Mouse (Mus musculus) midbrain, embryonic 12.5 days (tissue): ENCODE data around the gene Nck2. TPM values are rescaled to one million over a fixed set of nuclear protein-coding genes. Genes with fewer than 3 reads are reported as not detected.

Experiments used
- ATAC-seq: fragments of 200-750 bp; cut with Nextera tagmentation; 2 replicates; pipeline ENCODE4 v1.8.0; 2017; ENCODE audit warnings: low read depth, moderate TSS enrichment, moderate library complexity; ENCODE audit not compliant: low FRiP score
- H3K27ac ChIP-seq: fragments of 300-500 bp; sonication (generic); replicated peaks from 2 replicates; pipeline ENCODE4 v1.5.1; 2016; ENCODE audit warnings: mild to moderate bottlenecking
- H3K27me3 ChIP-seq: fragments of 300-500 bp; sonication (generic); 2 replicates; pipeline ENCODE4 v1.6.1; 2016; ENCODE audit warnings: mild to moderate bottlenecking
- H3K36me3 ChIP-seq: fragments of 300-500 bp; sonication (generic); 2 replicates; pipeline ENCODE4 v1.6.1; 2016
- H3K4me1 ChIP-seq: fragments of 300-500 bp; sonication (generic); 2 replicates; pipeline ENCODE4 v1.6.1; 2016
- H3K4me2 ChIP-seq: fragments of 300-500 bp; sonication (generic); replicated peaks from 2 replicates; pipeline ENCODE4 v1.6.1; 2016; ENCODE audit warnings: mild to moderate bottlenecking, moderate library complexity
- H3K4me3 ChIP-seq: fragments of 300-500 bp; sonication (generic); 2 replicates; pipeline ENCODE4 v1.5.1; 2016; ENCODE audit warnings: mild to moderate bottlenecking
- H3K9ac ChIP-seq: fragments of 300-500 bp; sonication (generic); replicated peaks from 2 replicates; pipeline ENCODE4 v1.6.1; 2016; ENCODE audit warnings: mild to moderate bottlenecking, moderate library complexity
- H3K9me3 ChIP-seq: fragments of 300-500 bp; sonication (generic); 2 replicates; pipeline ENCODE4 v1.6.1; 2016; ENCODE audit warnings: mild to moderate bottlenecking
- WGBS: fragments of 180-500 bp; shearing (Covaris S2); methylation state at CpG from one replicate; pipeline ENCODE4 v1.1.7; 2016; 5-methylcytosine and 5-hydroxymethylcytosine counted together
- polyA plus RNA-seq: library from polyadenylated mRNA; unstranded; fragments of >200 nt; fragmentation: Nextera tagmentation; extraction: Ambion mirVana; gene quantifications from 2 replicates; pipeline ENCODE4 v1.2.1, GENCODE M21; 2016

Nck2 gene
- polyA plus RNA-seq, 1 experiment from 2014 or later: 41.8 TPM

GRCm38 (mm10) chr1:43462666-43463065, 18.3 kb downstream of the Nck2 start:
- Histone ChIP-seq H3K27me3 (no peaks in the 10 kb centered on the region), H3K9me3 (no peaks in the 10 kb centered on the region), H3K4me2 (no peak overlapping the region), H3K4me1 (peaks cover 5% of the 10 kb centered on the region), H3K4me3 (no peak overlapping the region), H3K9ac (no peak overlapping the region), H3K27ac (no peak overlapping the region), H3K36me3 (no peaks in the 10 kb centered on the region)
- WGBS: 69% methylated on average over 4 of the region's 4 CpGs
- no peak for ATAC-seq

GRCm38 (mm10) chr1:43463941-43464682, 19.7 kb downstream of the Nck2 start:
- 91% methylated on average over 11 of the region's 11 CpGs for WGBS
- Histone ChIP-seq H3K9me3 (no peaks in the 10 kb centered on the region), H3K4me1 (peaks cover 9% of the 10 kb centered on the region; the same call in 1 of the 2 replicates), H3K9ac (no peak overlapping the region), H3K27ac (no peak overlapping the region), H3K36me3 (no peaks in the 10 kb centered on the region), H3K27me3 (no peaks in the 10 kb centered on the region), H3K4me2 (no peak overlapping the region), H3K4me3 (no peak overlapping the region)
- ATAC-seq: no peak

- 0 out of 2 replicates have a peak, but pooled peaks cover 6% of the 10 kb centered on the region for H3K4me1 ChIP-seq
- no peaks in the 10 kb centered on the region for H3K36me3 ChIP-seq
- no peak overlapping the region for H3K4me2 ChIP-seq
- H3K9me3 ChIP-seq: no peaks in the 10 kb centered on the region
- no peak overlapping the region for H3K9ac ChIP-seq
- H3K27me3 ChIP-seq: no peaks in the 10 kb centered on the region
- H3K27ac ChIP-seq: no peak overlapping the region
- no peak for ATAC-seq
- no peak overlapping the region for H3K4me3 ChIP-seq
Measured at GRCm38 (mm10) chr1:43464976-43465375, 20.6 kb downstream of the Nck2 start.

- Histone ChIP-seq H3K27me3 (no peaks in the 10 kb centered on the region), H3K27ac (no peak overlapping the region), H3K4me1 (0 out of 2 replicates have a peak, but pooled peaks cover 6% of the 10 kb centered on the region), H3K9me3 (no peaks in the 10 kb centered on the region), H3K36me3 (no peaks in the 10 kb centered on the region), H3K4me3 (no peak overlapping the region), H3K9ac (no peak overlapping the region), H3K4me2 (no peak overlapping the region)
- no peak for ATAC-seq
- WGBS: 88% methylated on average over 9 of the region's 9 CpGs
Measured at GRCm38 (mm10) chr1:43465957-43466624, 21.7 kb downstream of the Nck2 start.

DNA sequence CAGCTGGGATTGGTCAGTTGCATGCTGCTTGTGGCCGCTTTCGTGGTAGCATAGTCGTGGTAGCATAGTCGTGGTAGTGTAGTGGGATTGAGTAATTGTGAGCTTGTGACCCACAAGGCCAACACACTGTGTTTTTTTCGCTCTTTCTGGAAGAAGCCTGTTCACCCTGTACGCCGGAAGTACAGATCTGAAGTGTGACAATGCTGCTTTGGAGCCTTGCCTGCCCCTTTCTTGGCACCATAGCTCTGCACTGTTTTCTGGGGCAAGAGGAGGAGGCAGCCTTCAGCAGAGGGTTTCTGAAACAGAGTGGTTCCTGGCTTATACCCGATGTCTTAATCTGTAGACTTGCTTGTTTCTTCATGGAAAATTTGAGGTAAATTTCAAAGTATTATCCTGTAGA, 23.3 kb downstream of the Nck2 start:
- Histone ChIP-seq H3K27ac (no peak overlapping the region), H3K36me3 (no peaks in the 10 kb centered on the region), H3K27me3 (no peaks in the 10 kb centered on the region), H3K4me2 (no peak overlapping the region), H3K4me1 (0 out of 2 replicates have a peak, but pooled peaks cover 6% of the 10 kb centered on the region), H3K4me3 (no peak overlapping the region), H3K9me3 (no peaks in the 10 kb centered on the region), H3K9ac (no peak overlapping the region)
- ATAC-seq: no peak
- 92% methylated on average over 8 of the region's 8 CpGs for WGBS

DNA sequence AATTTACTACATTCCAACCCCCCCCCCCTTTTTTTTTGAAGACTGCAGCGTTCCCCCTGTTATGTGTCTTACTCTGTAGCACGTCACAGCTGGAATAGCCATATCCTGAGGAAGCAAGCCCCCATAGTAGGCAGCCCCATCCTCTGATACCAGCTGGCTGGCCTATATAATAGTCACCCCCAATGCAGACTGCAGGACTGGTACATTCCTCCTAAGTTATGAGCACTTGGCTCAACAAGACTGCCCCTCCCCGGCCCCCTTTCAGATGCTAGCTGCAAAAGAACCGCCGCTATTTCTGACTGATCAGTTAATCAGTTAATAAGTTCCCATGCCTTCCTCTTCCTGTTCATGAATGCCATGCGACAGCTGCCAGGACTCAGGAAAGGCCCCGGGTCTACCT, 23.8 kb downstream of the Nck2 start:
- no peak for ATAC-seq
- Histone ChIP-seq H3K4me2 (no peak overlapping the region), H3K27me3 (no peaks in the 10 kb centered on the region), H3K9me3 (no peaks in the 10 kb centered on the region), H3K4me3 (no peak overlapping the region), H3K4me1 (0 out of 2 replicates have a peak, but pooled peaks cover 6% of the 10 kb centered on the region), H3K27ac (no peak overlapping the region), H3K9ac (no peak overlapping the region), H3K36me3 (no peaks in the 10 kb centered on the region)
- WGBS: 94% methylated on average over 7 of the region's 7 CpGs

DNA sequence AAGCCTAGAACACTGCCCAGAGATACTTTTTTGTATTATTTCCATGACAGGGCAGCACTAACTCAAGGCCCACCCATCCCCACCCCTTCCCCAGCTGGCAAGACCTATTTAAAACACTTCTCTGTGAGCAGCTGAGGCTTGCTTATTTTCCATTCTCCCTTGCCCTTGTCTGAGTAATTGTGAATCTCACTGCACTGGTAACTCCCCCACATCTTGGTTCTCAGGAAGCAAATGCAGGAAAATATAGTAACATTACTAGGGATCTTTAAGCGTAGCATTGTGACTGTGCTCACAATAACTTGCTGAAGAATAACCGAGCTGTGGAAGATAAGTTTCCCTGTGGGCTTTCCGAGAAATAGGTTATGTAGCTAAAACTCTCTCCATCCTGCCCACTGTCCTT, 24.6 kb downstream of the Nck2 start:
- no peak overlapping the region for H3K4me2 ChIP-seq
- H3K4me1 ChIP-seq: peaks cover 9% of the 10 kb centered on the region; the same call in 1 of the 2 replicates
- no peaks in the 10 kb centered on the region for H3K36me3 ChIP-seq
- H3K27ac ChIP-seq: no peak overlapping the region
- 91% methylated on average over 3 of the region's 3 CpGs for WGBS
- no peaks in the 10 kb centered on the region for H3K27me3 ChIP-seq
- ATAC-seq: no peak
- no peak overlapping the region for H3K9ac ChIP-seq
- no peak overlapping the region for H3K4me3 ChIP-seq
- no peaks in the 10 kb centered on the region for H3K9me3 ChIP-seq

DNA sequence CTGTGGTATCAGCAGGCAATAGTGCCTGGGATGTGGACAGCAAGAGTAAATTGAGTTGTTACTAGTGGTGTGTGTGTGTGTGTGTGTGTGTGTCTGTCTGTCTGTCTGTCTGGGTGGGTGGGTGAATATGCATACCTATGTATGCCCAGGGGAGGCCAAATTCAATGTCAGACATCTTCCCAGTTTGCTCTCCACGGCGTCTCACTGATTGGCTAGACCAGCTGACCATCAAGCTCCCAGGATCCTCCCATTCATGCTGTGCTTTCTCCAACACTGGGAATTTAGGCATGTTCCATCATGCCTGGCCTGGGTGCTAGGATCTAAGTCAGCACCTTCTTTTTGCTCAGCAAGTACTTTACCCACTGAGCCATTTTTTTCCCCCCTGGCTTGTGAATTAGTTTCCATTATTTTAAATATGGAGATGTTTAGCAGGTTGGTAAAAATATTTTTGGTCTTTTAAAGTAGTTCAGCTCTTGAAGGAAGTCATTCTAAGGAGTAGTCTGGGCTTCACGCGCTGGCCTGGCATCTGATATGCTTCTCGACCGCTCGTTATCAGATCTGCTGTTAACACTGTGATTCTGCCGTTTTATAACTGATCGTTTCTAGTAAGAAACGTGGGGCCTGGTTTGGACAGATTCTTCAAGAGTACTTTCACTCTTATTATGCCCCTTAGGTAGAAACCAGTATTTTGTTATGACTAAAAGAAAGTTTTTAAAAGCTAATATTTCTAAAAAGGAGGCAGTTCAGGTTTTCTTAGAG, 26.2 kb downstream of the Nck2 start:
- H3K9ac ChIP-seq: no peak overlapping the region
- H3K9me3 ChIP-seq: no peaks in the 10 kb centered on the region
- no peaks in the 10 kb centered on the region for H3K36me3 ChIP-seq
- peaks cover 20% of the 10 kb centered on the region; the same call in 1 of the 2 replicates for H3K4me1 ChIP-seq
- no peak overlapping the region for H3K27ac ChIP-seq
- 95% methylated on average over 10 of the region's 10 CpGs for WGBS
- no peak overlapping the region for H3K4me3 ChIP-seq
- no peak for ATAC-seq
- H3K4me2 ChIP-seq: no peak overlapping the region
- H3K27me3 ChIP-seq: no peaks in the 10 kb centered on the region

GRCm38 (mm10) chr1:43471180-43472045, 27.0 kb downstream of the Nck2 start:
- Histone ChIP-seq H3K4me2 (no peak overlapping the region), H3K36me3 (no peaks in the 10 kb centered on the region), H3K4me3 (no peak overlapping the region), H3K9ac (no peak overlapping the region), H3K4me1 (peaks cover 23% of the 10 kb centered on the region; the same call in 1 of the 2 replicates), H3K27me3 (no peaks in the 10 kb centered on the region), H3K9me3 (no peaks in the 10 kb centered on the region), H3K27ac (no peak overlapping the region)
- WGBS: 81% methylated on average over 4 of the region's 4 CpGs
- no peak for ATAC-seq

DNA sequence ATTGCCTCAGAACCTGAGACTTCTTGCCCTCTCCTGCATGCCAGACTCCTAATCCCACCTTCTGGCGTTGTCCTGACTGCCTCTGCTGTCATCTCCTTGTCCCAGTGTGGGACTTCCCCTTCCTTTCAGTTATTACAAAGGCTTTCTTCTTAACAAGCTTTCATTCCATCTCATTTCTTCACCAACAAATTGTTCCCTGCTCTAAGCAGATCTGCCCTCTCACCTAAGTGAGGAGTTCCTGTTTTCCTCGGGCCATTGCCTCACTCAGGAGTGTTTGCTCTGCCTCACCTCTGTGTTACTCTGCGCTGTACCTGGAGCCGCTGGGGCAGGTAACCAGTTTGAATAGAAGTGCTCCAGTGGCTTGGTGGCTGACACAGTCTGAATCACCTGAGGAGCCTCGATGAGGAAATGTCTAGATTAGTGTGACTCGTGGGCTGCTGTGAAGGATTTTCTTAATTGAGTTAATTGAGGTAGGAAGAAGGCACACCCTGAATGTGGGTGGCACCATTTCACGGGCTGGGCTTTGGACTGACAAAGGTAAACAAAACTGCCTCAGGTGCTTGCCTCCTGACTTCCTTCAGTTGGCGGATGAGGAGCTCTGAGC, 27.8 kb downstream of the Nck2 start:
- no peak overlapping the region for H3K4me2 ChIP-seq
- no peak overlapping the region for H3K27ac ChIP-seq
- no peaks in the 10 kb centered on the region for H3K27me3 ChIP-seq
- peaks cover 23% of the 10 kb centered on the region; the same call in 1 of the 2 replicates for H3K4me1 ChIP-seq
- no peak overlapping the region for H3K4me3 ChIP-seq
- no peaks in the 10 kb centered on the region for H3K9me3 ChIP-seq
- 87% methylated on average over 8 of the region's 8 CpGs for WGBS
- H3K9ac ChIP-seq: no peak overlapping the region
- no peak for ATAC-seq
- H3K36me3 ChIP-seq: no peaks in the 10 kb centered on the region
